Mouse (Mus musculus) lung, postnatal 25 days (tissue): ENCODE measurements around the gene Plin3.
"Not testable (repeated sequence)": the region's sequence is repeated elsewhere in the genome, so short reads cannot be mapped to it uniquely, and the experiment has no call there.

Source experiments
- DNase-seq: peaks from one replicate; pipeline ENCODE4 v3.0.0; 2022; ENCODE audit warnings: low spot score

Gene Plin3

GRCm38 (mm10) chr17:56273986-56274385 lies 18.7 kb downstream of the Plin3 start:
- DNase-seq: no peak

GRCm38 (mm10) chr17:56273482-56273881 lies 19.2 kb downstream of the Plin3 start:
- DNase-seq: no peak

GRCm38 (mm10) chr17:56272644-56273043 lies 20.0 kb downstream of the Plin3 start:
- DNase-seq: peak; percentile 55

DNA sequence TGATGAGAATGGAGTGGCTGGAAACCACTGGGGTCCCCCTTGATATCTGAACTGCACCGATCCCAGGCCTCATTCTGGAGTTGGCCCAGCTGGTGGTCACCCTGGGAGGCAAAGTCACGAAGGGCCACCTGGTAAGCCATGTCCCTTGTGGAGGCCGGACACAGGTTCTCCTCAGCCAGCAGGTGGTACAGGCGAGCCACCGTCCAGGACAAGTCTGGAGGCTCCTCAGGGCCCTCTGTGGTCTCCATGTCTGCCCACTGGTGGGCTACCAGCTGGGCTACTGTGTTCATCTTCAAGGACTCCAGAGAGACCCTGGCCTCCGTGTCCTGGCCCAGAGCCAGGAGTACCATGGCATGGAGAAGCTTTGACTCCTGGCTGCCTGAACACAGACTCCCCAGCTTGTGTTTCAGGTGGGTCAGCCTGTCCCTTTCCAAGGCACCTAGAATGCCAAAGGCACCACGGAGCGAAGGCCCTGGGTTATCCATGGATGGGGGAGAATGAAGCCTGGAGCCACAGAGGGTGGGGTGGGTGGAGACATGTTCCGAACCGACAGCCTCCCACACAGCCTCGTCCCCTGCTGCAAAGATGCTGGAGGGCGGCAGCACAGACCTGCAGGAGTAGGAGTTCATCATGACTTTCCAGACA lies 20.9 kb downstream of the Plin3 start:
- DNase-seq: no peak

GRCm38 (mm10) chr17:56269741-56270140 lies 22.9 kb downstream of the Plin3 start:
- no peak for DNase-seq

DNA sequence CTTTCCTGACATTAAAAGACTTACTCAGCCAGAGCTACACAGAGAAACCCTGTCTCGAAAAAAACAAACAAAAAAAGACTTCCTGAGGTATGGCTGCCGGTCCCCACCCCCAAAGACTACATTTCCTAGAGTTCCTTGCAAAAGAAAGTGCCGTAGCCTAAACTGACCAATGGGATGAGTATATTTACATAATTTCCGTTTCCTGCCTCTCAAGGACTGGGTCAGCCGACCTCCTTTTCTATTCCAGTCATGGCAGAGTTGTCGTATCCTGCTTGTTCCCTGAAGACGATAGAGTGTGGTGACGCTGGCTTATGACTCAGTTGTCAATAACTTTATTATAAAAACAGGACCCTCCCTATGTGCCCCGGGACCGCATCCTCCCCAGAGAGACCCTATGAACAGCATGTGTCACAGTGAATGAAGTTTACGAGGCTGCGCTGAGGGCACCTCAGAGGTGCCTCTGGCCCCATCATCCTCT lies 23.5 kb downstream of the Plin3 start:
- peak; percentile 90 for DNase-seq

DNA sequence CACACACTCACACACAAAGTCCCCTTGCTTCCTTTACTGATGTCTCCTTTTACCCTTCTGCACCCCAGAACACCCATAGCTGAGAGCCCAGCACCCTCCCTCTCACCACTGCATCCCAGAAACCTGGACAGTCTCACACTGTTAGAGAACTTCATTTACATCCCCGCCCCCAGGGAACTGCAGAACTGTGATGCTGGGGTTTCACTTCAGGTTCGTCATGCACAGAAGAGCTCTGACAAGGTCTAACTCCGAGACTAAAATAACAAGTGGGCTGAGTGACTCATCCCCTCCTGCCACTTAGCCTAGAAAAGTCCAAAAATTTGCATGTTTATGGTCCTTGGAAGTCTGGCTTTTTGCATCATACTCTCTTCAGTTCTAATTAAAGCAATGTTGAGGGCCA lies 26.4 kb downstream of the Plin3 start:
- DNase-seq: peak; percentile 56

- no peak for DNase-seq
Measured at GRCm38 (mm10) chr17:56265869-56266268, 26.8 kb downstream of the Plin3 start.

DNA sequence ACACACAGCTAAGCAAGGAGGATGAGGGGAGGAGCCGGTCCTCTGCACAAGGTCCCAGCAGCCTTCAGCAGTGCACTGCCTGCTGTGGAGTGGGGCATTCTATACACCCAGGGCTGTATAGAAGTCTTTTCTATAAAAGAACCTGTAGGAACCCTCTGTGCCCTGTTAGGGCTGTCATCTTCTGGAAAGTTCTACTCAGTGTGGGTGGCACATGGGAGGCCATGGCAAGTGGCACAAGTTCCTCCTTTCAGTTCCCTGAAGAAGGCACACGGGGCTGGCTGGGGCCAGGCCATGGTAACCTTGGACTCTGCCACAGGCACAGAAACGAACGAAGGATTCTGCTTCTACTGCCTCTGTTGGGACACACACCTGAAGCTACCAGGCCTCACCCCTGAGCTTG lies 27.7 kb downstream of the Plin3 start:
- DNase-seq: no peak

- peak; percentile 85 for DNase-seq
Measured at GRCm38 (mm10) chr17:56264020-56264419, 28.7 kb downstream of the Plin3 start.

DNA sequence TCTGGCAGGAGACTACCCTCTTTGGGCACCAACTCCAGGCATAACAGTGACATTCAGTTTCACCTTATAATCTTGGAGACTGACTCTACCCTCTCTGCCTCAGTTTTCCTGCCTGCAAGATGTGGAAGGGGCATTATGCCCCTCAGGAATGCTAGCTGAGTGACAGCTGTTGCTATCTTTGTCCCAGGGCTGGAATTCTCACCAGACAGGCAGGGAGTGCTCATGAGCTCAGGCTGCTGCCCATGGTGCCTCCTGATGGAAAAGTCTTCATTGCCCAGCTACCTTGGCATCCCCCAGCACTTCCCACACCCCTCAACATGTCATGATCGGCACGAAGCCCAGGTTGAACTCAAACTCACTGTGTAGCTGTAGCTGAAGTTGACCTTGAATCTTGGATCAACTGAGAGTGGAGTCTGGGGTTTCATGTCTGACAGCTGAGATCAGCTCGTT lies 30.0 kb downstream of the Plin3 start:
- no peak for DNase-seq

GRCm38 (mm10) chr17:56261166-56261565 lies 31.5 kb downstream of the Plin3 start:
- peak; percentile 34 for DNase-seq

GRCm38 (mm10) chr17:56259301-56260037 lies 33.2 kb downstream of the Plin3 start:
- no peak for DNase-seq

GRCm38 (mm10) chr17:56258812-56259211 lies 33.9 kb downstream of the Plin3 start:
- DNase-seq: not testable (repeated sequence)

DNA sequence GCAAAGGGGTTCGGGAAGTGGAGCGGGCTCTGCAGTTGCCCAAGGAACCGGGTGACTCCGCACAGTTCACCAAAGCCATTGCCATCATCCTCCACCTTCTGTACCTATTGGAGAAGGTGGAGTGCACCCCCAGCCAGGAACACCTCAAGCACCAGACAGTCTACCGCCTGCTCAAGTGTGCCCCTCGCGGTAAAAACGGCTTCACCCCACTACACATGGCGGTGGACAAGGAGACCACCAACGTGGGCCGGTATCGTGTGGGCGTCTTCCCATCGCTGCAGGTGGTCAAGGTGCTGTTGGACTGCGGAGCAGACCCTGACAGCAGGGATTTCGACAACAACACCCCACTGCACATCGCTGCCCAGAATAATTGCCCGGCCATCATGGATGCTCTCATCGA lies 34.4 kb downstream of the Plin3 start:
- DNase-seq: not testable (repeated sequence)

GRCm38 (mm10) chr17:56257181-56257894 lies 35.3 kb downstream of the Plin3 start:
- DNase-seq: no peak

- DNase-seq: peak; percentile 99
Measured at GRCm38 (mm10) chr17:56256239-56256881, 36.3 kb downstream of the Plin3 start, which contains the start of gene Fem1a. Gene Fem1a, plus strand, starts transcription at chr17:56256810.

DNA sequence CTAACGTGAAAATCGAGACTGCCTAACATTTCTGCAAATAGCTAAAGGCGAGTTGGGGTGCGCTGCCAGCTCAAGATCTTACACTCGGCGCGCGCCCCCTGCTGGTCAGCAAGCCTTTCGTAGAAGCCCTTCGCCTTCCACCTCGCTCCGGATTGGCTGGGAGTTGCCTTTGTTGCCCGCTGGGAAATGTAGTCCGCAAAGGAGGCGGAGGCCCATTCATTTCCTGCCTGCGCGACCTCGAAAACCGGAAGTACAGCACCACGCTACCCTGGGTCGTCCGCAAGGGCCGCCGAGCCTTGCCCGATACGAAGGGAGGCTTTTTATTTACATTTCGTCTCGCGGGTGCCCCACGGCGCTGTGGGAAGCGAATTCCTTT lies 36.8 kb downstream of the Plin3 start:
- peak; percentile 99 for DNase-seq

DNA sequence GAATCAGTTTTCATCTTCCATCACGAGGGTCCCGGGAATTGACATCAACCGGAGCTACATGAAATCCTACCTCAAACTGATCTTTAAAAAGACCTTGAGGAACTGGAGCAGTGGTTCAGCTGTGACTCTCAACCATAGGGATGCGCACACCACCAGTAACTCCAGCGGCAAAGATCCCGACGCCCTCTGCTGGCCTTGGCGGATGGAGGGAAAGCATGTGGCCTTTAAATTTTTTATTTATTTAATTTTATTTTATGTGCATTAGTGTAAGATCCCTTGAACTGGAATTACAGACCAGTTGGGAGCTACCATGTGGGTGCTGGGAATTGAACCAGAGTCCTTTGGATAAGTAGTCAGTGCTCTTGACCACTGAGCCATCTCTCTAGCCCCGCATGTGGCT lies 37.2 kb downstream of the Plin3 start:
- peak; percentile 24 for DNase-seq

DNA sequence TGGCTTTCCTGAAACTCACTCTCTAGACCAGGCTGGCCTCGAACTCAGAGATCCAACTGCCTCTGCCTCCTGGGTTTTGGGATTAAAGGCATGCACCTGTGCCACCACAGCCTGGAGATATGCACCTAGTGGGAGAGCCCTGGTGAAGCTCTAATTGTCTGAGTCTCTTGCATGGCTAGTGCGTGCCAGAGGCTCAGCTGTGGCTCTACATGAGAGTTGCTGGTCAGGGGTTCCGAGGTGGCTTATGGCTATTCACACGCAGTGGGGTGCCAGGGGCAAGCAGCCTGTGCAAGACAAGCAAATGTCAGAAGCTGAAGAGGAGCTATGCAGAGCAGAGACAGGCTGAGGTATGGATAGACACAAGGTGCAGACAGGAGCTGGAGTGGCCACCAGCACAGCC lies 38.0 kb downstream of the Plin3 start:
- DNase-seq: no peak

- peak; percentile 79 for DNase-seq
Measured at GRCm38 (mm10) chr17:56251136-56251829, 41.4 kb downstream of the Plin3 start.

DNA sequence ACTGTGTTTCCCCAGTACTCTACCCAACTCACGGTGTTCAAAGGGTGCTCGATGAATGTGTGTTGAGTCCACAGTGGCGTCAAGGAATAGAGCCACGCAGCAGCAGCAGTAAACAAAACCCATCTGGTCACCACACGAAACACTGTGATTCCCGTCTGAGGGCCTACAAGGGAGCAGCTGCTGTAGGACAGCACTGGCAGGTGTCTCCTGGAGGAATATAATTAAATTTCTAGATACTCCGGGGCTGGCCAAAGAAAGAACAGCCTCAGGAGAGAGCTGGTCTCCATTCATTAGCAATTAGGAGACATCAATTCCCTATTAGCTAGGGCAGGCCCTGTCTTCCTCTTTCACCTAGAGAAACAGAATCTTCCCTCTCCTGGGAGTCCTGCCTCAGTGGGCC lies 47.1 kb downstream of the Plin3 start:
- DNase-seq: no peak
